Mouse (Mus musculus): ENCODE results near the gene Aadacl3. TPM values are rescaled to one million over a fixed set of nuclear protein-coding genes. Genes with fewer than 3 reads are reported as not detected.

Aadacl3 gene
- not detected for total RNA-seq (2021)

DNA sequence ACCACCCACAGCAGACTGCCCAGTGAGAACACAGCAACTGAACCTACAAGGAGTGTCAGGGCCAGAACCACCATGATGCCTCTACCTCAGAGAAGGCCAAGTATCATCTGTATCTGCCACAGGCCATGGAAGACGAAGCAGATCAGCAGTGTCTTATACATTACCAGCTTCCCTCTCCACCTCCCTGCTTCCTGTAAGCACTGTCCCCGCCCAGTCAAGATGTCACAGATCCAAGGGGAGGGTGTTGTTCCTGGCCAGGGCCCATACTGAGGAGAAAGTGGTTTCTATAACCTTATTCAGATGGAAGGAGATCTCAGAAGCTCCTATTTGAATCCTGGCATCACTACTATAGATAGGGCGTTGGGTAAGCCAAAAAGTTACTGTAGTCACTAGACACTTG lies at the start of gene Aadacl3:
Gene Aadacl3 (minus strand): TSS at position 101 of the 400 bp plus-strand sequence.
- DNase-seq = no peak
- intact Hi-C loops (cut with DNase I) = no loop called here

DNA sequence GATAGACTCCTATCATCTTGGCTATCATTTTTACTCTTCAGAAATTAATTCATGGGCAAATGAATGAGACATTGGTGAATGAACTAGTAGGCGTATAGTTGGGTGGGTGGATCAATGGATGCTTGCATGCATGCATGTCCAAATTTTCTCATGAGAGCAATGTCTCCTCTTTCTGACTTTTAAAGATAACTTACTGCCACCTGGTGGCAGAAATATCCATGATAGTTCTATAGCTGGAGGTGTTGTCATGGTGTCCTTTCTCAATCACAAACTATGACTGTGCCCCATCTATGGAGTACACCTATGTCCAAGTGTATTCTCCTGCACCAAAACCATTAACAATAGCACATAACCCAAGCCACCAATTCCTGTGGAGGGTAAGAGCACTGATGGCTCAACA lies 43.0 kb upstream of the Aadacl3 start:
- DNase-seq = no peak
- intact Hi-C loops (cut with DNase I) = no loop called here

DNA sequence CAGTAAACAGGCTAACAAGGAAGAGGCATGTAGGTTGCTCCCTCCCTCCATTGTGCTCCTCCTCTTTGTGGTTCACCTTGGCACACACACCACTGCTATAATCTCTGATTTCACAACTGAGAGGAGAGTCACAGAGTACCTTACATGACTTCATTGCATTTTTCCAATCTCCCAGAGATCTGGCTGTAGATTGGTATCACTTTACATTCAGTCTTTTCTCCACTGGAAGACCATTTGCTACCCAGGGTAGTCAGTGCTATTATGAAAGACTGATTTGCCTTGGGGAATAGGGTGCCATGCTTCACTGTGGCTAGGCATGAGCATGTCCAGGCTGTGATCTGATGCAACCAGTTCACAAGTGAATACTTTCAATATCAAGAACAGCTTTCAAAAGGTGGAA lies 29.8 kb upstream of the Aadacl3 start:
- DNase-seq = no peak
- intact Hi-C loops (cut with DNase I) = no loop called here

DNA sequence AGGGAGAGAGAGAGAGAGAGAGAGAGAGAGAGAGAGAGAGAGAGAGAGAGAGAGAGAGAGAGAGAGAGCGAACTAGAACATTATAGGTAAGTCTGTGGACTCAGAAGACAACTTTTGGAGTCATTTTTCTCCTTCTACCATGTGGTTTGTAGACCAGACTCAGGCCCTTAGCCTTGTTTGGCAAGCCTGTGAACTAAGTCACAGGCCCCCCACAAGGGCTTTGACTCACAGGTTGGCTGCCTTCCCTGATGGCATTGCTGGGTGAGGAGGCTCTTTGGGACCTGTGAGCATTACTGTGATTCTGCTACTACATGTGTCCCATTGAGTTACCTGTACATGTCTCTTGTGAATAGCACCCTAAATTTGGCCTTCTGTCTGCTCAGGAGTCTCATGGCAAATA lies 4.5 kb upstream of the Aadacl3 start:
- no peak for DNase-seq
- intact Hi-C loops (cut with DNase I) = no loop called here

DNA sequence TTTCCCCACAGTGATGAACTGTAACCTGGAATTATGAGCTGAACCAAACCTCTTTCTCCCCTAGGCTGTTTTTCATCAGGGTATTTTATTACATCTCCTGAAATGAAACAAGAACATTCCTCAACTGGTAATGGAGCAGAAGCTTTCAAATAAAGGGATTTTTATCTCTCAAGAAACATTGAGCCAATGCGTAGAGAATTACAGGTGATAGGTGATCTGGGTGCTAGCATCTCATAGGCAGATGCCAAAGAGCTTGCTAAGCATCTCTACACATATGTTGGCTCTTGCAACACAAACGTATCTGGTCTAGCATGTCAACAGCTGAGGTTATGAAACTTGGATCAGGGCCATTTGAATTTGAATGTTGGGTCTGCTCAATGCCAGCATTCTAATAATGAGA lies 1.6 kb upstream of the Aadacl3 start:
- no peak for DNase-seq
- intact Hi-C loops (cut with DNase I) = no loop called here

DNA sequence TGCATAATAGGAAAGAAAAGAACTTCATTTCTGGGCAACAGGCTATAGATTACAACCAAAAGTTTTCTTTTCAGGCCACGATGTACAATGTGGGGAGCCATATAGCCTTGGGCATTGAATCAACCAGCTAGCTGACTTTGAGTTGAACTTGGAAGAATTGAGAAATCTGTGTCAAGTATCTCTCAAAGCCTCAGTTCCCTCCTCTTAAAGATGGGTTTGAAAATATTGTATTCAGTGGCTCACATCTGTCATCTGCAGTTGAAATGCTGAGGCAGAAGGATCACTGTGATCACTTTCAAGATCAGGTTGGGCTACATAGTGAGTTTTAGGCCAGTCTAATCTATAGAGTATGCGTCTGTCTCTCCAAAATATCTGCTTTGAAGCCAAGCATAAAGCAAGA lies 10.3 kb downstream of the Aadacl3 start, which contains the start of gene Gm9944:
Gene Gm9944 (minus strand): TSS at position 101 of the 400 bp plus-strand sequence.
- DNase-seq = no peak
- intact Hi-C loops (cut with DNase I) = no loop called here

DNA sequence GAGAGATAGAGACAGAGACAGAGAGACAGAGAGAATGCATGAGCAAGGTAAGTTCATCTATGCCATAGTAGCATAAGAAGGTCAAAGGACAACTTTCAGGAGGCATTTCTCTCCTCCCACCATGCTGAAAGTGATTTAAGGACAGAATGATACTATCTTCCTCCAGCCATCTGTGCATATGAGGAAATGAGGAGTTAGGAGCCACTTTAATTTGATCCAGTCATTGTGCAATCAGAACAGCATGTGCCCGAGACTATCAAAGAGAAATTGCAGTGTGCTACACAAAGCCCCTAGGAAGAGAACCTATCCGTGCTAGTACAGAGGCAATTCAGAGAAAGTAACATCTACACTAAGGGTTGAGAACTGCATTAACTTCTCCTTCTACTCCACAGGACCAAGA lies 15.0 kb downstream of the Aadacl3 start:
- DNase-seq = no peak
- intact Hi-C loops (cut with DNase I) = no loop called here

DNA sequence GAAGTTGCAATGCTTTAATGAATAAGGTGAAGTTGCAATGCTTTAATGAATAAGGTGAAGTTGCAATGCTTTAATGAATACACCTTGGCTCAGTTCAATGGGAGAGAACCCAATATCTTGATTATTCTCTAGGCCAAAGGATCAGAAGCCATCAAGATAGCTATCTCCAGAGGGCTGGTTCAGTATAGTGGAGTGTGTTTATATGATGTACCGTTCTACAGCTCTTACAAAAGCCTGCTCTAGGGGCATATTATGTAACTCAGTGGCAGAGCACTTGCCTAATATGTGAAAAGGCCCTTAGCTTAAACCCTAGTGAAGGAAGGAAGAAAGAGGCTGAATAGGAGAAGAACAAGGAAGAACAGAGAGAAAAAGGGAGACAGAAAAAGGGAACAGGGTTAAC lies 22.0 kb downstream of the Aadacl3 start:
- intact Hi-C loops (cut with DNase I) = no loop called here
- DNase-seq = no peak

DNA sequence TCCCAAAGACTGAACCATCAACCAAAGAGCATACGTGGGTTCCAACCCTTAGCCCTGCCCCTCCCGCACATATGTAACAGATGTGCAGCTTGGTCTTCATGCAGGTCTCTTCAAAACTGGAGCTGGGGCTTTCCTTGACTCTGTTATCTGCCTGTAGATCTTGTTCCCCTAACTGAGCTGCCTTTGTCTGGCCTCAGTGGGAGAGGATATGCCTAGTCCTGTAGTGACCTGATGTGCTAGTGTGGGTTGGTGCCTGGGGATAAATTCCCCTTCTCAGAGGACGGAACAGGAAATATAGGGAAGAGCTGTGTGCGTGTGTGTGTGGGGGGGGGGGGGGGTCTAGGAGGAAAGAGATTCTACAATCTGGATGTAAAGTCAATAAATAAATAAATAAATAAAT lies 22.5 kb downstream of the Aadacl3 start:
- intact Hi-C loops (cut with DNase I) = no loop called here

DNA sequence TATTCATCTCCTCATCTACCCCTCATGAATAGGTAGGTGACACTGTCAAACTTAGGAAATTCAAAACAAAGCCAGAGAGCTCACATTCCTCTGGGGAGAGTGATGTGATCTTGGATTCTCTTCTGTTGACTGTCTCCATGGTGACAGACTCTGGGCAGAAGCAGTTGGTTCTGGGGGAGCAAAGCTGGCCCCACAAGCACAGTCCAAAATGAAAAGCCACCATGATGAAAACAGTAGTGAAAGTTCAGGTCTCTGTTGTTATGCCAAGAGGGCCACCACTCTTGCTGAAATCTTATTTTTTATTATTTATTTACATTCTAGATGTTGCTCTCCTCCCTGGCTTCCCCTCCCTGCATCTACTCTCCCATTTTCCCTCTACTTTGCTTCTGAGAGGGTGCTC lies 24.9 kb downstream of the Aadacl3 start, which contains the start of gene 1700012P22Rik:
Gene 1700012P22Rik (minus strand): TSS at position 101 of the 400 bp plus-strand sequence.
- intact Hi-C loops (cut with DNase I) = no loop called here
- DNase-seq = no peak

More for the DNA sequence above, 22.5 kb downstream of the Aadacl3 start:
- DNase-seq = no peak

DNA sequence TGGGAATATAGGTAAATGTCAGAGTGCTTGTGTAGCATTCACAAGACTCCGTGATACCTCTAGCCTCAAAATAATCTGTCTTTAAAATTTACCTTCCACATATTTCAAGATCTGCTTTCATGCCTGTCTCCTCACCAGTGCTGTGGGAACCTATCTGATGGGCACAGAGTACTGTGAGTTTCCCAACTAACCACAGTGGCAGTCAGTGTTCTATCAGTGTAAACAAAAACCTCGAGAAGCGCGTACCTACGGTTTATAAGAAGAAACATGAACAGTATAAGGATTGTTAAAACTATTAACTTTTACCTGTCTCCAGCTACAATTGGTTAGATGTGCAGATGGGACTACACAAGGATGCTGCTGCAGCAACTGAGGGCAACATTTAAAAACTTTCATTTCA lies 30.3 kb downstream of the Aadacl3 start:
- DNase-seq = no peak
- intact Hi-C loops (cut with DNase I) = no loop called here

DNA sequence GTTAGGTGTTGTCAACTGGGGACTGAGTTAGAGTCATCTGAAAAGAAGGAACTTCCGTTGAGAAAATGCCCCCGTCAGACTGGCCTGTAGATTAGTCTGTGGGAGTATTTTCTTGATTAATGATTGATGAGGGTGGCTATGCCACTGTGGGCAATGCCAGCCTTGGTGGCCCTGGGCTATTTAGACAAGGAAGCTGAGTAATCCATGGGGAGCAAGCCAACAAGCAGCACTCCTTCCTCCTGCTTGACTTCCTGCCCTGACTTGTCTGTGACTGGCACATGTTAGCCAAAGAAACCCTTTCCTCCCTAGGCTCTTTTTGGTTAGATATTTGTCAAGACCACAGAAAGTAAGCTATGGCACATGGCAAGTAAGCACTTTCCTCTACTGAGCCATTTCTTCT lies 32.8 kb downstream of the Aadacl3 start:
- DNase-seq = no peak

DNA sequence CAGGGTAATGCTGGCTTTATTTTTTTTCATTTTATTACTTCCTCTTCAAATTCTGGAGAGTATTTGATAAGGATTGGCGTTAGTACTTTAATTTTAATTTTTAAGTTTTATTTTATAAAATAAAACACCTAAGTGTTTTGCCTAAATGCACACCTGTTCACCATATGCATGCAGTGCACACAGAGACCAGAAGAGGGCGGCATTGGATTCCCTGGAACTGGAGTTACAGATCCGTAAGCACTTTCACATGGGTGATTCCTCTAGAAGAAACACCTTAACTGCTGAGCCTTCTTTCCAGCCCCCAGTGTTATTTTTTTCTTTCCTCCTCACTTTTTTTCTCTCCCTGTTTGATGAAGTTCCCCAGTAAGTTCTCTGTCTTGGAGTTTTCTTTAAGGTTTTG lies 34.7 kb downstream of the Aadacl3 start:
- intact Hi-C loops (cut with DNase I) = no loop called here

More for the DNA sequence above, 32.8 kb downstream of the Aadacl3 start:
- intact Hi-C loops (cut with DNase I) = no loop called here

DNA sequence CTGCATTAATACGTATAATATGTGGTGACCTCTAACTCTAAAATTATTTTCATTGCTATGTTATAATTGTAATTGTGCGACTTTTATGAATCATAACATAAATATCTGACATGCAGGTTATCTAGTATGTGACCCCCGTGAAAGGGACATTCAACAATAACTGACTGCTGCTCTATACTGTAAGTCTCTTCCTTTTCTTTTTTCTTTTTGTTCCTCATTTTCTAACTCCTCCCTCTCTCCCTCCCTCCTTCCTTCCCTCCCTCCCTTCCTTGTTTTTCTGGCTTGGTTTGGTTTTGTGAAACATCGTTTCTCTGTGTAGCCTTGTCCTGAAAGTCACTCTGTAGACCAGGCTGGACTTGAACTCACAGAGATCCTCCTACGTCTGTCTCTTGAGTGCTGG lies 39.0 kb downstream of the Aadacl3 start:
- intact Hi-C loops (cut with DNase I) = no loop called here
- no peak for DNase-seq

More for the DNA sequence above, 34.7 kb downstream of the Aadacl3 start:
- DNase-seq = peak; percentile 6 to 22

DNA sequence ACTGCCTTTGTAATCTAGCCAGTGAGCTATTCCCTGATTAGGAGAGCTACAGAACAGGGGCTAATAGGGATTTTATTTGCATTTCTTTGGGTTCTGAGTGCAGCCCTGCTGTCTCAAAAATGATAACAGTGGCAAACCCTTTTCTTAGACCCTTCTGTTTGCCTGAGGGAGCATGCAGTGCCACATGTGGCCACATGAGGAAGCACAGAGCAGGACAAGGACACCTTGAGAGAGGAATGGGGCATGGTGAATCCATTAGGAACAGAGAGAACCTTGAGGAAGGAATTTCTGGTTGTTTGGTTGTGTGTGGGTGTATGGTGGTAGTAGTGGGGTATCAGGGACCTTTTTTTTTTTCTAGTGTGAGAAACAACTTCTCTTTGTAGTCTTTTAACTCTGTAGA lies 42.9 kb downstream of the Aadacl3 start:
- intact Hi-C loops (cut with DNase I) = no loop called here
- DNase-seq = no peak

DNA sequence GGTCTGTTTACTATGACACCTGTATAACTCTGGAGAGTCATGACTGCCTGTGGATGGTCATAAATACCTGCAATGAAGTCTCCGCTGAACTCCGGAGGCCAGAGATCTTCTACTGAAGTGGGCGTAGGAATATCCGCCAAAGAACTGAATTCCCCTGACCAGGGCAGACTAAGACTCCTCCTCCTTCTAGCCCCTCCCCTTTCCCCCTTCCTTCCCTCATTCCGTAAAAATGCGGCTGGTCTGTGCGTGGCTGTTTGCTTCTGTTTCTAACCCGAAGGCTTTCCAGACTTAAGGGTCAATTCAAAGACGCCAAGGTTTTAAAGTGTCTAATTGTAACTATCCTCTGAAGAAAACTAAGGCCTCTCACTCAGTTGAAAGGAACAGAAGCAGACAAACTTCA lies 55.3 kb downstream of the Aadacl3 start, which contains the start of gene Pramef12:
Gene Pramef12 (minus strand): TSS at position 175 of the 400 bp plus-strand sequence.
- DNase-seq = no peak
- intact Hi-C loops (cut with DNase I) = no loop called here

DNA sequence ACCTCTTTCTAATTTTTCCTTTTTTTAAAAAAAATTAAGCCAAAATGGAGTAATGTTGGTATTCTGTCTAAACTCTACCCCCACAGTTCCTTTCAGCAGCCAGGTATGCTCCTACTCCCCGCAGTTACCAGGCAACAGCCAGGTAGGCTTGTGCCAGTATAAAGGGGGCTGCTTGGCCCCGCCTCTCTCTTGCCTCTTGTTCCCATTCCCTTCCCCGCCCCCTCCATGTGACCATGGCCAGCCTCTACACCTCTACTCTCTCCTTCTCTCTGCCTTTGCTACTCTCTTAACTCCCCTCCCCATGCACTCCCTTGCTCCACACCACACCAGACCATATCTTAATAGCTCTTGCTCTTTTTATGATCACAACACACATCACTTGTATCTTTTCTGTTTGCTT lies 57.3 kb downstream of the Aadacl3 start:
- intact Hi-C loops (cut with DNase I) = no loop called here
- DNase-seq = no peak

DNA sequence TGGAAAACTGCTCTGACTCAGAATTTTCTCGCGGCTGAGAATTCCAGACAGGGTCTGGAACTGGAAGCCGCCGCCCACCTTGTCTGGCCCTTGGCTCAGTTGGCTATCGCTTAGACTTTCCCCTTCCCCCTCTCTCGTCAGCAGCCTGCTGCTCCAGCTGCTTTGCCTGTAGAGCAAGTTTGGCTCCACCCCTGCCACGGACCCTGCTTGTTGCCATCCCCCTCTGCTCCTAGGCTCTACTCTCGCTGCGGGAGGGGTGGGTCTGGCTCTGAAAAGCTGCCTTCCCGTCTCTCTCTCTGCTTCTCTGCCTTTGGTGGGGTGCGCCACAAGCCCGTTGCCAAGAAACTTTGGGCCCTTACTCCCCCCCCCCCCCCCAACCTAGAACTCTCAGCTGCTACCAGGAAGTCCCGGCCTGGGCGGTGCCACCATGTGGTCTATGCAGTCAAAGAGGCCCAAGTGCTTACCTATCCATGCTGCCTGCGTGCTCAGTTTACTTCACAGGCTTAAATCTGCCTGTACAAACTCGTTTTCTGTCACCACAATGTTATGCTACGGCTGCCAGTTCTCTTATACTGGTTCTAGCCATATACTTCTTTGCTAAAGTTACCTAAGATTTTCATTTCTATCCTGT lies 59.0 kb downstream of the Aadacl3 start:
- intact Hi-C loops (cut with DNase I) = no loop called here
- DNase-seq = peak; percentile 26 to 38

Other genes with a start within 250 kb of the Aadacl3 start
- gene Pramel5, start 183.3 kb downstream of the Aadacl3 start, total RNA-seq (2021) = not detected
- not detected for gene Gm13128, start 133.5 kb downstream of the Aadacl3 start, total RNA-seq (2021)
- not detected for gene Gm13119, start 105.8 kb downstream of the Aadacl3 start, total RNA-seq (2021)
- gene Pramef20, start 85.8 kb downstream of the Aadacl3 start, total RNA-seq (2021) = not detected
- gene Pramef12, start 55.3 kb downstream of the Aadacl3 start, total RNA-seq (2021) = not detected
- gene 1700012P22Rik, start 25.0 kb downstream of the Aadacl3 start, total RNA-seq (2021) = not detected
- not detected for gene Gm9944, start 10.4 kb downstream of the Aadacl3 start, total RNA-seq (2021)
- not detected for gene 9430007A20Rik, start 56.1 kb upstream of the Aadacl3 start, total RNA-seq (2021)
- gene Gm13124, start 101.4 kb upstream of the Aadacl3 start, total RNA-seq (2021) = not detected
- gene Aadacl4, start 150.0 kb upstream of the Aadacl3 start, total RNA-seq (2021) = not detected
- gene Gm436, start 222.6 kb upstream of the Aadacl3 start, total RNA-seq (2021) = not detected